Mouse (Mus musculus) intestine, embryonic 14.5 days (tissue): Measurements from ENCODE around the gene Ugt2b34. TPM values are rescaled to one million over a fixed set of nuclear protein-coding genes. Genes with fewer than 3 reads are reported as not detected.

Experiments used
- ATAC-seq: fragments of 200-750 bp; cut with Nextera tagmentation; replicated peaks from 2 replicates; pipeline ENCODE4 v1.8.0; 2017; ENCODE audit warnings: low read depth, moderate number of reproducible peaks, moderate TSS enrichment, moderate library complexity; ENCODE audit not compliant: low FRiP score, low TSS enrichment
- DNase-seq: peaks from one replicate; pipeline ENCODE4 v3.0.0-alpha.2; 2018; ENCODE audit warnings: low spot score
- H3K27ac ChIP-seq: fragments of 300-500 bp; sonication (generic); 2 replicates; pipeline ENCODE4 v1.5.1; 2014; ENCODE audit warnings: low read depth, mild to moderate bottlenecking, control low read depth
- H3K27me3 ChIP-seq: fragments of 300-500 bp; sonication (generic); replicated peaks from 2 replicates; pipeline ENCODE4 v1.6.1; 2014; ENCODE audit warnings: low read length, control low read depth; ENCODE audit not compliant: control insufficient read depth, insufficient read depth
- H3K36me3 ChIP-seq: fragments of 300-500 bp; sonication (generic); 2 replicates; pipeline ENCODE4 v1.6.1; 2014; ENCODE audit warnings: low read length, control low read depth; ENCODE audit not compliant: control insufficient read depth, insufficient read depth
- H3K4me1 ChIP-seq: fragments of 300-500 bp; sonication (generic); replicated peaks from 2 replicates; pipeline ENCODE4 v1.6.1; 2014; ENCODE audit warnings: low read length, control low read depth, mixed read lengths; ENCODE audit not compliant: control insufficient read depth, insufficient read depth
- H3K4me2 ChIP-seq: fragments of 300-500 bp; sonication (generic); 2 replicates; pipeline ENCODE4 v1.6.1; 2014; ENCODE audit warnings: low read length
- H3K4me3 ChIP-seq: fragments of 300-500 bp; sonication (generic); 2 replicates; pipeline ENCODE4 v1.5.1; 2014; ENCODE audit warnings: low read depth, low read length, control low read depth, mixed read lengths
- H3K9ac ChIP-seq: fragments of 300-500 bp; sonication (generic); 2 replicates; pipeline ENCODE4 v1.6.1; 2014; ENCODE audit warnings: mild to moderate bottlenecking, low read length
- H3K9me3 ChIP-seq: fragments of 300-500 bp; sonication (generic); 2 replicates; pipeline ENCODE4 v1.6.1; 2016; ENCODE audit warnings: low read length, control low read depth; ENCODE audit not compliant: control insufficient read depth
- WGBS: fragments of 180-500 bp; shearing (Covaris S2); extraction: QIAGEN DNeasy Blood & Tissue Kit; methylation state at CpG from one replicate; pipeline ENCODE4 v1.1.7; 2014; 5-methylcytosine and 5-hydroxymethylcytosine counted together
- polyA plus RNA-seq: library from polyadenylated mRNA; unstranded; fragments of >200 nt; fragmentation: Nextera tagmentation; extraction: Ambion mirVana; gene quantifications from 2 replicates; pipeline ENCODE4 v1.2.1, GENCODE M21; 2014

Gene Ugt2b34
- polyA plus RNA-seq, 1 experiment from 2014 or later, result 105 TPM

DNA sequence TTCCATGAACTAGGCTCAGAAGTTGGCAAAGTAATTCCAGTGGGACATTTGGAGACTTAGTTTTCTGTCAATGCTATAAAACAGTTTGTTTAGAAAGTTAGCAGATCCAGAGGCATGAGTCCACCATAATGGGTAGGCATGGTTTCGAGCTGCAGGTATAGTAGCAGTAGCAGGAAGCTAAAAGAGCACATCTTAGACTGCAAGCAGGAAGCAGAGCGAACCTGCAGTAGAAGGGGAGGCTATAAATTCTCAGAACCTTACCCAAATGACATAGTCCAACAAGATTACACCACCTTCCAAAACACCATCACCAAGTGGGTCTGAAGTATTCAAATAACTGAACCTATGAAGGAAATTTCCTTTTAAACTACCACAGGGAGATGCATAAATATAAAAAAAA lies 66.5 kb downstream of the Ugt2b34 start:
- Histone ChIP-seq H3K36me3 (peaks cover 27% of the 10 kb centered on the region), H3K9ac (no peak overlapping the region), H3K4me2 (no peak overlapping the region), H3K4me1 (no peaks in the 10 kb centered on the region), H3K27ac (no peak overlapping the region), H3K9me3 (no peaks in the 10 kb centered on the region), H3K4me3 (no peak overlapping the region), H3K27me3 (no peaks in the 10 kb centered on the region)
- 88% methylated on average over 2 of the region's 2 CpGs for WGBS
- DNase-seq, result no peak
- ATAC-seq, result no peak

Other genes with a start within 250 kb of the Ugt2b34 start
- gene Tmprss11b, start 230.6 kb downstream of the Ugt2b34 start, polyA plus RNA-seq, result not detected in 2 replicates
- not detected in 2 replicates for gene Tmprss11e, start 161.1 kb downstream of the Ugt2b34 start, polyA plus RNA-seq
- 43.0 and 45.1 TPM in 2 replicates for gene Ythdc1, start 102.7 kb downstream of the Ugt2b34 start, polyA plus RNA-seq
- 0.07 TPM in 1 of 2 replicates, not detected in the other for gene Ugt2b1, start 19.6 kb upstream of the Ugt2b34 start, polyA plus RNA-seq
- gene Ugt2b35, start 93.9 kb upstream of the Ugt2b34 start, polyA plus RNA-seq, result 2.9 and 3.3 TPM in 2 replicates
- gene Ugt2b36, start 185.6 kb upstream of the Ugt2b34 start, polyA plus RNA-seq, result 5.2 and 8.2 TPM in 2 replicates
- gene Ugt2b5, start 233.4 kb upstream of the Ugt2b34 start, polyA plus RNA-seq, result 7.8 and 9.5 TPM in 2 replicates